Mouse (Mus musculus): Measurements from ENCODE around the gene Brd2.

- TF ChIP-seq CTCF (IDR thresholded peaks at IDR 0.05; ENCODE audit: insufficient read depth, low read depth, low read length) (no peak), POLR2A (IDR thresholded peaks at IDR 0.05; ENCODE audit: insufficient read depth, low read depth, low read length) (no peak)
These were observed 12.0 kb upstream of the Brd2 start for GRCm38 (mm10) chr17:34134451-34134850.

Data from olfactory bulb, adult 2 months (tissue).